Mouse (Mus musculus): ENCODE measurements around the gene Traf4.

GRCm38 (mm10) chr11:78123782-78124181 lies 41.6 kb downstream of the Traf4 start:
- TF ChIP-seq CTCF (IDR thresholded peaks at IDR 0.05; ENCODE audit: control insufficient read depth, insufficient read depth, insufficient read length) (no peak), USF1 (IDR thresholded peaks at IDR 0.05; ENCODE audit: low read depth) (no peak), FOSL1 (IDR thresholded peaks at IDR 0.05; ENCODE audit: insufficient read depth, low read length, poor library complexity, severe bottlenecking) (no peak), CEBPB (IDR thresholded peaks at IDR 0.05; ENCODE audit: low read depth) (no peak)
